Mouse (Mus musculus) lung, adult 2 months (tissue): ENCODE measurements around the gene Agap3.
A peak's percentile ranks its signal among the peaks of the same experiment; 100 is the strongest.

Experiments used
- CTCF ChIP-seq: fragments of 200-500 bp; IDR thresholded peaks from 2 replicates; pipeline ENCODE4 v1.5.1; 2011; ENCODE audit warnings: mild to moderate bottlenecking, low read length, control low read depth; ENCODE audit not compliant: insufficient read depth
- POLR2A ChIP-seq: fragments of 200-500 bp; IDR thresholded peaks from 2 replicates; pipeline ENCODE4 v1.6.1; 2011; ENCODE audit warnings: low read depth, mild to moderate bottlenecking, control low read depth, low read length, borderline replicate concordance; ENCODE audit errors: extremely low read depth

- TF ChIP-seq CTCF (peak; percentile 52; the same call in 1 of the 2 replicates), POLR2A (0 out of 2 replicates have a peak, but pooled peaks have one; percentile 22)
These were observed 35.7 kb upstream of the Agap3 start for GRCm38 (mm10) chr5:24416222-24416736.
